In genomic region chr5:64579494-64580339, GRCm38 (mm10) we compare ENCODE assay signal across 8 mouse cellular contexts.
DNase-seq lines count a peak whose midpoint lies in the region; ATAC-seq and TF ChIP-seq lines count a peak whose summit lies in the region.

No protein-coding gene starts in this region.

- no peaks in the 10 kb centered on the region for H3K27me3 ChIP-seq in intestine, embryonic 15.5 days (replicated peaks)
- no peaks in the 10 kb centered on the region for H3K27me3 ChIP-seq in liver, embryonic 15.5 days
- H3K27me3 ChIP-seq in neural tube, embryonic 15.5 days (replicated peaks) = no peaks in the 10 kb centered on the region
- H3K27me3 ChIP-seq in thymus, adult 2 months (ENCODE audit: control insufficient read depth, insufficient read depth, low read length) = no peaks in the 10 kb centered on the region

- no peak for TF ChIP-seq CTCF in thymus, adult 2 months (IDR thresholded peaks at IDR 0.05; ENCODE audit: borderline replicate concordance, control insufficient read depth, extremely low read depth, insufficient read depth, low read length, poor library complexity)

- ATAC-seq in intestine, embryonic 15.5 days = peak; percentile 92
- ATAC-seq in liver, embryonic 15.5 days (ENCODE audit: insufficient read depth) = peak; percentile 83
- 0 out of 2 replicates have a peak, but pooled peaks have one; percentile 21 for ATAC-seq in neural tube, embryonic 15.5 days (ENCODE audit: low FRiP score)

- no peak overlapping the region for H3K4me3 ChIP-seq in intestine, embryonic 15.5 days (replicated peaks)
- H3K4me3 ChIP-seq in liver, embryonic 15.5 days (replicated peaks) = peak overlapping the region; percentile 32
- no peak overlapping the region for H3K4me3 ChIP-seq in neural tube, embryonic 15.5 days (replicated peaks)
- no peak overlapping the region for H3K4me3 ChIP-seq in thymus, adult 2 months (ENCODE audit: control insufficient read depth, insufficient read depth, low read length)

- intact Hi-C loops in gastrocnemius, postnatal 14 days (cut with DNase I; ENCODE audit: low total_unique reads) = loop anchor here (10.0 kb wide), 1 partner anchor 155 kb away; no protein-coding TSS in a partner anchor

- H3K27ac ChIP-seq in intestine, embryonic 15.5 days = peak overlapping the region; percentile 77
- peak overlapping the region; percentile 88 for H3K27ac ChIP-seq in liver, embryonic 15.5 days (replicated peaks)
- no peak overlapping the region for H3K27ac ChIP-seq in neural tube, embryonic 15.5 days (replicated peaks)
- H3K27ac ChIP-seq in thymus, adult 2 months (ENCODE audit: control insufficient read depth, insufficient read depth, low read length) = no peak overlapping the region

- peak overlapping the region; percentile 42 for H3K4me2 ChIP-seq in intestine, embryonic 15.5 days (replicated peaks)
- peak overlapping the region; percentile 69 for H3K4me2 ChIP-seq in liver, embryonic 15.5 days
- peak overlapping the region; percentile 22 for H3K4me2 ChIP-seq in neural tube, embryonic 15.5 days

- no peak for TF ChIP-seq POLR2A in thymus, adult 2 months (IDR thresholded peaks at IDR 0.05; ENCODE audit: control insufficient read depth, extremely low read depth, insufficient read depth, low read length, poor library complexity)

- peak; percentile 93 for DNase-seq in R1 (ENCODE audit: low read depth, low spot score)
- peak; percentile 30 for DNase-seq in c-Kit-positive CD71-positive TER-119-positive erythroid progenitor cells, embryonic 14.5 days (ENCODE audit: low spot score)
- DNase-seq in gastrocnemius, postnatal 14 days = peak; percentile 50
- DNase-seq in right cerebral cortex, adult 18-20 months = no peak
- no peak for DNase-seq in thymus, adult 2 months

- no peaks in the 10 kb centered on the region for H3K36me3 ChIP-seq in intestine, embryonic 15.5 days
- H3K36me3 ChIP-seq in liver, embryonic 15.5 days (replicated peaks) = no peaks in the 10 kb centered on the region
- no peaks in the 10 kb centered on the region for H3K36me3 ChIP-seq in neural tube, embryonic 15.5 days
- no peaks in the 10 kb centered on the region for H3K36me3 ChIP-seq in thymus, adult 2 months (ENCODE audit: control insufficient read depth, insufficient read depth, low read length)

- H3K4me1 ChIP-seq in intestine, embryonic 15.5 days (replicated peaks) = peaks cover 22% of the 10 kb centered on the region
- peaks cover 61% of the 10 kb centered on the region for H3K4me1 ChIP-seq in liver, embryonic 15.5 days (replicated peaks)
- peaks cover 7% of the 10 kb centered on the region for H3K4me1 ChIP-seq in neural tube, embryonic 15.5 days
- peaks cover 10% of the 10 kb centered on the region for H3K4me1 ChIP-seq in thymus, adult 2 months (replicated peaks; ENCODE audit: control insufficient read depth, insufficient read depth, low read length)

- no peaks in the 10 kb centered on the region for H3K9me3 ChIP-seq in intestine, embryonic 15.5 days
- no peaks in the 10 kb centered on the region for H3K9me3 ChIP-seq in liver, embryonic 15.5 days (replicated peaks)
- no peaks in the 10 kb centered on the region for H3K9me3 ChIP-seq in neural tube, embryonic 15.5 days (replicated peaks)

- H3K9ac ChIP-seq in intestine, embryonic 15.5 days = no peak overlapping the region; the same call in 1 of the 2 replicates
- H3K9ac ChIP-seq in liver, embryonic 15.5 days = peak overlapping the region; percentile 50
- H3K9ac ChIP-seq in neural tube, embryonic 15.5 days (replicated peaks) = no peak overlapping the region

- WGBS in intestine, embryonic 15.5 days = 6% methylated on average over 14 of the region's 14 CpGs
- WGBS in liver, embryonic 15.5 days (ENCODE audit: insufficient replicate concordance) = 11% methylated on average over 14 of the region's 14 CpGs
- WGBS in neural tube, embryonic 15.5 days = 6% methylated on average over 14 of the region's 14 CpGs
- WGBS in thymus, adult 2 months = 36% methylated on average over 14 of the region's 14 CpGs

Comparison
In these comparisons a context has a peak if more than half of its experiments do, and no peak if none do; other contexts are left out.
1. DNase-seq: peak in R1 (single experiment), c-Kit-positive CD71-positive TER-119-positive erythroid progenitor cells, embryonic 14.5 days (single experiment) and gastrocnemius, postnatal 14 days (single experiment); none in right cerebral cortex, adult 18-20 months (single experiment) and thymus, adult 2 months (single experiment).
2. ATAC-seq: peak in every context shown above with its lines; median percentile 92 in intestine, embryonic 15.5 days; 83 in liver, embryonic 15.5 days; 21 in neural tube, embryonic 15.5 days.
3. H3K27ac ChIP-seq: peak in intestine, embryonic 15.5 days (single experiment) and liver, embryonic 15.5 days (single experiment); none in neural tube, embryonic 15.5 days (single experiment) and thymus, adult 2 months (single experiment).
4. Peak in every context shown above with its lines, with median percentiles within 50 percentile points of each other: H3K4me2 ChIP-seq.